Mouse (Mus musculus): Measurements from ENCODE around the gene Oas1g. TPM values are rescaled to one million over a fixed set of nuclear protein-coding genes. Genes with fewer than 3 reads are reported as not detected.
A peak's percentile ranks its signal among the peaks of the same experiment; 100 is the strongest.
"Not testable (repeated sequence)": the region's sequence is repeated elsewhere in the genome, so short reads cannot be mapped to it uniquely, and the experiment has no call there.

Gene Oas1g
- total RNA-seq, 2 experiments from 2014 or later = not detected

DNA sequence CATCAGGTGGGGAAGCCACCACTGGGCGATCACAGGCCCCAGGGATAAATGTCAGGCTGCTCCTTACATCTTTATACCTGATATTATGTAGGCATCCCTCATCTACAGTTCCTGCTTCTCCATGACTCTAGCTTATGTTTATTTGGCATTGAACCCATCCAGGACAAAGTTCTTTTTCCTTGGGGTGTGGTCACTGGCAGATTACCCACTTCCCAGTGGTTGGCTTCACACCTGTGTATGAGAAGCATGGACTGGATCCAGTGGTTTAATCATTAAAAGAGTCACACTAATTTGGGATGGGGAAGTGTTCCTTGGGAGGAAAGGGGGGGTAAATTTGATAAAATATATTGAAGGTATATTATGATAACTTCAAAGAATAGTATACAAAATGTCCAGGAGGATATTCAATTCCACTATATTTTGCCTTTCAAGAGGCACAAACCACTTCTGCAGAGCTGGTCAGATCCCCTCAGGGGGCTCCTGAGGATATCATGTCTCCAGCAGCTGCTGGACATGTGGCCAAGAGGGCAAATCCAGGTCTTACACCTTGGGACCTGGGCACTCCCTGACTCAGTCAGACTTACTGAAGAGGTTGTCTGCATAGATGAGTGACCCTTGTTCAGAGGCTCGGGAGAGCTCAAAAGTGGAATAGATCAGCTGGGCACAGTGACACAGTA, 4.3 kb upstream of the Oas1g start:
- not testable (repeated sequence) for DNase-seq (ENCODE audit: extremely low spot score in 1 of 2, low spot score in 1 of 2)

DNA sequence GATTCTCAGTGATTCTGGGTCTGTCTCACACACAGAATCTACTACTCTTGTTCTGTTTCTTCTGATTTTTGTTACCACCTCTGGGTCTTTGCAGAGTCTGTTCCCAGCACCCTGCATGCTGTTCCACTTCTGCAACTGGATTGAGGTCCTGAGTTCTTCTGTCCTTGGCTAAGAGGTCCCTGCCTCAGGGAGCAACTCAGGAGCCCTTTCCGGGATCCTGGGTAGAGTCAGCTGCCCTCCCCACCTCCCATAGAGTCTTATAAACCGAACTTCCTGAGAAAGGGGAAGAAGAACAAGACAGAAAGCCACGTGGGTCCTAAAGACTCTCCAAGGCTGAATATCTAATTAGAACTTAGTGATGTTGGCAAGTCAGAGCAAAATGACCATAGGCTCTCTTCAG, 3.6 kb upstream of the Oas1g start:
- no peak for DNase-seq (ENCODE audit: extremely low spot score in 1 of 2, low spot score in 1 of 2)

DNA sequence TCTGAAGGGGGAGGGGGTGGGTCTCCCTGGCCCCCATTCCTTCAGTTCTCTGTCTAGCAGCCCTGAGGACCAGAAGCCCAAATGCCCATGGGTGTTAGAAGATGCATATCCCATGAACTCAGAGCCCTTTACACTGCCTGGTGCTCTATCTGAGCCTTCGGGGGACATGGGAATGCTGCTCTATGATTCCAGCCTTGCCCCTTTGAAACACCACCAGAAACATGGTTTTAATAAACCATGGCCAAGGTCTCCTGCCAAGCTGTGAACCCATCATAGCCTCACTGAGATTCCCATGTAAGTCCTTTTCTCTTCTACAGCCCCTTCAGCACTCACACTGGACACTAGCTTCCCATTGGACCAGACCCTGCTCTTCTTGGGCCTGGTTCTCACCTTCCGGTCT, 2.6 kb upstream of the Oas1g start:
- no peak for DNase-seq (ENCODE audit: extremely low spot score in 1 of 2, low spot score in 1 of 2)

DNA sequence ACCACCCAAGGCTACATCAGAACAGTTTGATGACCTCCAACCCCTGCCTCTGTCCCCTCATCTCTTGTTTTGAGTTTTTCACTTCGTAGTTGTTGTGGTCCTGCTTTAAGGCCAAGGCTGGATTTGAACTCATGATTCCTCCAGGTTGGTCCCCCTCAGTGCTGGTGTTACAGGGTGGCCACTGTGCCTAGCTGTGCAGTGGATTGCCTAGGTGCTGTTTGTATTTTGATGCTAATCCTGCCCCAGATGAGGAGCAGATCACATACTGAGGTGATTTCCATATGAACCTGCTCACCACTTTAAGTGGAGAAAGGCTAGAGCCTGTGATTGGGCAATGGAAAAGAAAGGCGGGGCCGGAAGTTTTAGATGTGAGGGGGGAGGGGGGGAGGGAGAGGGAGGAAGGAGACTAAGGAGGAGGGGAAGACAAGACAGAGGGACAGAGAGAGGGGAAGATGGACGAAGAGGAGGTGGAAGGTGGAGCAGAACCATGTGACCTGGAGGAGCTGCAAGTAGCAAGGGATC, 942 bp upstream of the Oas1g start:
- DNase-seq (ENCODE audit: extremely low spot score in 1 of 2, low spot score in 1 of 2) = not testable (repeated sequence)

DNA sequence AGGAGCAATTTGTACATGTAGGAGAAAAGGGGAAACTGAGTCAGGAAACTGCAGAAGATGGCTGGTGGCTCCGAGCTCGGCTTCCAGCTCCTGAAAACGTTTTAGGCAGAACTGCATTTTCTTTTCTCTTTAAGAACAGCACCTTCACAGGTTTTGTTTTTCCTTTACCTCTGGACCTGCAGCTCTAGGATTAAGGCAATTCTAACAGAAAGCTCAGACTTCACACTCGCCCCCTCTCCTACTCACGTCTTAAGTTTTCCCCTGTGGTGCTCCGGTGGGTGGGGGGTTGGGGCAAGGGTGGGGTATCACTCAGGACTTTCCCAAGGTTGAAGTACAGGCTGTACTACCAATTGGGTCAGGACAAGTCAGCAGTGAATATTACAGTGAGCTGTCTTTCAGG, 418 bp upstream of the Oas1g start:
- no peak for DNase-seq (ENCODE audit: extremely low spot score in 1 of 2, low spot score in 1 of 2)

DNA sequence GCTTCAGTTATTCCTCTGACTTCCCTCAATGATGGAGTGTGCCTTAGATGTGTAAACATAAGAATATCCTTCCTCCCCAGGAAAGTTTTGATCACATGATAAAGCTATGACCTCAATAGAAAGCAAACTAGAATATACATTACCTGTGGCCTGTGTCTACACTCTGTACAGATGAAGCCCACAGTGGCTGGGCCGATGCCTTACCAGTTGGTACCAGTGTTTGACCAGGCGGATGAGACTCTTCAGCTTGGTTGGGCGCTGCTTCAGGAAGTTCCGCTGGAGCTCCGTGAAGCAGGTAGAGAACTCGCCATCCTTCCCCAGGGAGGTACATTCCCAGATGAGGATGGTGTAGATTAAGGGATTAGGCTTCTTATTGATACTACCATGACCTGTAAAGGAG, 5.7 kb downstream of the Oas1g start:
- not testable (repeated sequence) for DNase-seq (ENCODE audit: extremely low spot score in 1 of 2, low spot score in 1 of 2)

DNA sequence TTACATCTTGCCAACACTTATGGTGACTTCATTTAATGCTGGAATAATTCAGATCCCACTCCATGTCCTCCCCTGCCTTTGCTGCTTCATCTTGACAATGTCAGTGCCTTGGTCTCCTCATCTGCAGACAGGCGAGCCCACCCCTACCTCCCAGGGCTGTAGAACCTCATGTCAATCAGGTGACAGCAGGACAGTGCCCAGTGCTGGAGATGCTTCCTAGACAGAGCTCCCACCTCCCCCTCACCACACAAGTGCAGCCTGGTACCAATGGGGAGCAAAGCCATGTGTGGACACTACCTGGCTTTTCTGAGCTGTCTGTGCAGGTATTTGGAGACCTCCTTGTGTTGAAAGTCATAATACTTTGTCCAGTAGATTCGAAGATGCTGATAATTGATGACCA, 8.6 kb downstream of the Oas1g start:
- not testable (repeated sequence) for DNase-seq (ENCODE audit: extremely low spot score in 1 of 2, low spot score in 1 of 2)

DNA sequence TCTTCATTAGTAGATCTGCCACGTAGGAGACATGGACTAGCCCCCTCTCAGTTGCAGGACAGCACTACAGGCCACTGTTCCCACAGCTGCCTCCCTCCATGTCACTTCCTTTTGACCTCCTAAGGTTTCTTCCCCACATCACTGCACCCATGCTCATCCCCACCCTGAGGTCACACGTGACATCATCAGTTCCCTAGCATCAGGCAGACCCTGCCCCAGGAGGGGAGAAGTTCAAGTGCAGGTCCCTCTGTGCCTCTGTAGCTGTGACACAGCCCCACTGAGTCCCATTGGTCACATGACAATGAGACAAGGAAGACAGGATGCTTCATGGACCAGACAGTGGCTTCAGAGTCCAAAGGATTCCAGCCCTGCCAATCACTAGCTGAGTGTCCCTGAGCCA, 10.0 kb downstream of the Oas1g start:
- DNase-seq (ENCODE audit: extremely low spot score in 1 of 2, low spot score in 1 of 2) = not testable (repeated sequence)

DNA sequence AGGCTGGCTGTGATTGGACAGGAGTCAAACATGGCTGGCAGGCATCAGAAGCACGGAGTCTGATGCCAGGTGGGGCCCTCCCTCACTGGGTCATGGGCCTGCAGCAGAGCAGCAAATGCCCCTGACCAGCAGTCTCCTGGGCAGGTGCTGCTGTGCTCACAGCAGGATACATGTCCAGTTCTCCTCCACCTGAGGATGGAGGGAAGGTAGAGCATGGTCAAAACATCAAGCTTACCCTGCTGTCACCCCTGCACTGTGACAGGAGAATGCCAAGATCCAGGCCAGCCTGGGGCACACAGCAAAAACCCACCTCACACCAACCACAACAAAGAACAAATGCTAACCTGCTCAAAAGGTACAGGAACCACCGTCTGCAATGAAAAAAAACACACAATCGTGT, 10.6 kb downstream of the Oas1g start:
- DNase-seq (ENCODE audit: extremely low spot score in 1 of 2, low spot score in 1 of 2) = not testable (repeated sequence)

DNA sequence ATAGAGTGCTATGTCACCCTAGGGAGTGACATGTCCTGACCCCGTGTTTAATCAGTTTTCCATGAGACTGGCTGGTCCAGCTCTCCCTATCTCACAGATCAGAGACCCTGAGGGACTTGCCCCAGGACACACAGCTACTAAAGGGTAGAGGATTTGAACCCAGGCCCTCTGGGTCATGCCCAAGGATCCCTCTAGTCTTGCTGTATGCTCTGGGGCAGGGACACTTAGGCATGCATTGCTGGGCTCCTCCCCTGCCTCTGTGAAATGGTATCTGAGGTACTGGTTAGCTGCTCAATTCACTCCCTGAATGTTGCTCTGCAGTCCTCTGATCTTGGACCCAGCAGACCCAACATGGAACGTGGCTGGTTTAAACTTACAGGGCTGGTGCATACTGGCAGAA, 15.9 kb downstream of the Oas1g start:
- no peak for DNase-seq (ENCODE audit: extremely low spot score in 1 of 2, low spot score in 1 of 2)

DNA sequence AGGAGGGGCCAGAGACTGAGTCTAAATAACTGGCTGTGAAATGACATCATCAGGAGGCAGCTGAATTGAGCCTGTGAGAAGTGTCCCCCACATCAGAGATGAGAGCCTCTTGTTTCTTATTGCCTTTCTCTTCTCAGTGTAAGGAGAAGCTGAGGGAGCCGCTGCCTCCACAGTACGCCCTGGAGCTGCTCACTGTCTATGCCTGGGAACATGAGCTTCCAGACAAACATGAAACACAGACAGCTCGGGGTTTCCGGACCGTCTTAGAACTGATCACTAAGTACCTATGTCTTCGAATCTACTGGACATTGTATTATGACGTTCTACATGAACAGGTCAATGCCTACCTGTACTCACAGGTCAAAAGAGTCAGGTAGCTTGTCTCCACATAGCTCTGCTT, 16.6 kb downstream of the Oas1g start:
- DNase-seq (ENCODE audit: extremely low spot score in 1 of 2, low spot score in 1 of 2) = no peak

DNA sequence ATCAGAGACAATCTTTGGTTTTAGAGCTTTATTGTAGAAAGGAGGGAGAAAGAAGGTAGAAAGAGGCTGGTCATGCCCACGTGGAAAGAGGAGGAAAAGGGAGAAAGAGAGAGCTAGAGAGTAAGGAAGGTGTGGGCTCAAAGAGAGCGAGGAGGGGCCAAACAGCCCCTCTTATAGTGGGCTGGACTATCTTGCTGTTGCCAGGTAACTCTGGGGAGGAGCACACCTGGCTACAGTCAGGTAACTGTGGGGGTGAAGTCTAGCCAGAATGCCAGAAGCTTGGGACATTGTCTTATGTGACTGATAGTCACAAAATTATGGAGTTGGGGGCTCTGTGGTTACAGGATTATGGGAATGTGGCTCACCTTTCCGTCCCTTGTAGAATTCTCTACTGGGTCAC, 17.3 kb downstream of the Oas1g start:
- DNase-seq (ENCODE audit: extremely low spot score in 1 of 2, low spot score in 1 of 2) = no peak

DNA sequence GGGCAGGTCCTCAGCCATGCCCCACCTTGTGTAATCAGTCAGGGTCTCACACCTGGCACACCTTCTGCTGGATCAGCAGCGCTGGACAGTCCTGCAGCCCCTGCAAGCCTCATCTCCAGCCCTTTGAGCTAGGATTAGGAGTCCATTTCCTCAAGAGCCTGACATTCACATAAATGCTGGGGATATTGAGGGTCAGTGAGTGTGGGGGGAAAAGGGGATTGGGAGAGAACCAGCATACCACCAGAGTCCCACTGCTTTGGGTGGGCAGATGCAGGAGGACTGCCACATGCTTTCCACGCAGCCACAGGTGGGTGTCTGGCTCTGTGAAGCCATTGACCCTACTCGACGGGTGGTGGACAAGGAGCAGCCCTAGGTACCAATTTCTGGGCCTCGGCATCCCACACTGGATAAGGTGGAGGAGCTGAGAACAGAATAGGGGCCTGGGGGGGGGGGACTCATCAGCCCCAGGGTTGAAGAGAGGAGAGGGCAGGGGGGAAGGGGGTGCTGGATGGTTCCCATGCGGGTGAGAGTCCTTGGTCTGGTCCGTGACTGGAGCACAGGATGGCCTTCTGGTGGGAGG, 17.9 kb downstream of the Oas1g start:
- DNase-seq (ENCODE audit: extremely low spot score in 1 of 2, low spot score in 1 of 2) = no peak

DNA sequence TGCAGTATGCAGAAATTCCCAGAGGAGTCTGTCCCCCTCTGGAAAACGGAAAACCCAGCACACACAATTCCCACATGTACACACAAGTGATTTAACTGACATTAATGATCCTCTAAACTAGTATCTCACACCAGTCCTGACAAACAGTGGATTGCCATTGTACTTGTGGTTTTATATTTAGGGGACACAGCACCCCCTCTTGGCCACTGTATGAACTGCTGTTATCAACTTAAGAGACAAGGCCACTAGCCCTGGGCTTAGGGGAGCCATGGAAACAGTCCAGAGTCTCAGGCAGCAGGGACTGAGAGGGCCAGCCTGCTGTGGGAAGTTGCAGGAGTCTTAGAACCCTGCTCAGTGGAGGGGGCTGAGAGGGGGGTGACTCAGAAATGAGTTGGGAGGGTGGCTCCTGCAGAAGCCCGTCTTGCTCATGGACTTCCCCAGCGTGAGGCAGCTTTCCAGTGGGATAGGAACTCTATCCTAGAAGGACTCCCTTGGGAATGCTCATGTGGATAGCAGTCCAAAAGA, 22.0 kb downstream of the Oas1g start:
- DNase-seq (ENCODE audit: extremely low spot score in 1 of 2, low spot score in 1 of 2) = peak in 1 of 2 experiments; percentile 18

DNA sequence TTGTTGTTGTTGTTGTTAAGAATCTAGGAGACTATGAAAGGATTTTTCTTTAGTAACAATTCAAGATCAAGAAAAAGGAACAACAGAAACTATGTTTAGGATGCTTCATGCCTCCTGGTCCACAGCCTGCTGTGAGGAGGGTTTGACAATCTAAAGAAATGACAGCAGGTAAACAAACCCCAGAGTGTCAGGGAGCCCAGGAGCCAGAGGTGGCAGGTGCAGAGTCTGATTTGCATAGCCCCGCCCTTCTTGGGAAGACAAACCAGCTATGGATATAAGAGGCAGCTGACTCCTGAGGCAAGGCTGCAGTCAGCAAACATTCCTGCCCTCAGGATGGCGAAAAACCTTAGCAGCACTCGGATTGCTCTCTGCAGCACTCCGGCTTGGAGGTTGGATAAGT, 26.3 kb downstream of the Oas1g start, which contains the start of gene Oas1h:
Gene Oas1h, plus strand, starts transcription at position 301 of the 400 bp plus-strand sequence.
- DNase-seq (ENCODE audit: extremely low spot score in 1 of 2, low spot score in 1 of 2) = no peak

DNA sequence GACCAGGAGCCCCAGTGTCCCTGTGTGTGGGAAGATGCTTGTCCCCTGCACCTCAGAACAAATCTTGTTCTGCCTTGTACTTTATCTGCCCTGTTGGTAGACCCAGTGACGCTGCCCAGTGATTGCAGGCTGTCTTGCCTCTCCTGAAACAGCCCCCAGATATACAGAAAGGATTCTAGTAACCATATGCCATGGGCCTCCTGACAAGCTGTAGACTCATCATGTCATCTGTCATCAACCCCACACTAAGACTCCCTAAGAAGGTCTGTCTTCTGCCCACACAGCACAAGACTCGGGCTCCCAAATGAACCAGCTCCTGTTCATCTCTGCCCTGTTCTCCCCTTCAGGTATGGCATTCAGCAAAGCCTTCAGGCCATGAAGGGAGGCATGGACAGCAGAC, 28.2 kb downstream of the Oas1g start:
- peak in 1 of 2 experiments; percentile 29 for DNase-seq (ENCODE audit: extremely low spot score in 1 of 2, low spot score in 1 of 2)

DNA sequence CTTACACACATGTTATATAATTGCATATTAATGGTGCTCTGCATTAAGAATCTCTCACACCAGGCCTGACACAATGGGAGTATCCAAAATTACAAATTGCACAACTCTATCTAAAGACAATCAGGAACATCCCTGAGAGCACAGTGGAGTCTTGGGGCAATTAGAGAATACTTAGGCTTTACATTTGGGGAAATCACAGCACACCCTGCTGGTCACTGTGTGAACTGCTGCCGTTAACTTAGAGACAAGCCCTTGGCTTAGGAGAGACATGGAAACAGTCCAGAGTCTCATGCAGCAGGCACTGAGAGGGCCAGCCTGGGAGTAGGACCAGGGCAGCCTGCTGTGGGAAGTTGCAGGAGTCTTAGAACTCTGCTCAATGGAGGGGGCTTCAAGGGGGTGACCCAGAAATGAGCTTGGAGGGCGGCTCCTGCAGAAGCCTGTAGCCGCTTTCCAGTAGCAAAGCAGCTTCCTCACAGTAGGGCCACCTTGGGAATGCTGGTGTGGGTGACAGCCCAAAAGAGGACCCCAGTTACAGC, 37.7 kb downstream of the Oas1g start:
- DNase-seq (ENCODE audit: extremely low spot score in 1 of 2, low spot score in 1 of 2) = peak in 1 of 2 experiments; percentile 53

DNA sequence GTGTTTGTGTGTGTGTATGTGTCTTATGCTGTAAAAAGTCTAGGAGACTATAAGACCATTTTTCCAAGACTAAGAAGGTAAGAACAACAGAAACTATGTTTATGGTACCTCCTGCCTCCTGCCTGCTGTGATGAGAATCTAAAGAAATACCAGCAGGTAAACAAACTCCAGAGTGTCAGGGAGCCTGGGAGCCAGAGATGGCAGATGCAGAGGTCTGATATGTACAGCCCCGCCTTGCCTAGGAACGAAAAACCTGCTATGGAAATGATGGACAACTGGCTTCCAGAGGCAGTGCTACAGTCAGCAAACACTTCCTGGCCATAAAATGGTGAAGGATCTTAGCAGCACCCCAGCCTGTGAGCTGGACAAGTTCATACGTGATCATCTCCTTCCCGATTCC, 40.3 kb downstream of the Oas1g start, which contains the start of gene Oas1f:
Gene Oas1f, plus strand, starts transcription at position 301 of the 400 bp plus-strand sequence.
- no peak for DNase-seq (ENCODE audit: extremely low spot score in 1 of 2, low spot score in 1 of 2)

DNA sequence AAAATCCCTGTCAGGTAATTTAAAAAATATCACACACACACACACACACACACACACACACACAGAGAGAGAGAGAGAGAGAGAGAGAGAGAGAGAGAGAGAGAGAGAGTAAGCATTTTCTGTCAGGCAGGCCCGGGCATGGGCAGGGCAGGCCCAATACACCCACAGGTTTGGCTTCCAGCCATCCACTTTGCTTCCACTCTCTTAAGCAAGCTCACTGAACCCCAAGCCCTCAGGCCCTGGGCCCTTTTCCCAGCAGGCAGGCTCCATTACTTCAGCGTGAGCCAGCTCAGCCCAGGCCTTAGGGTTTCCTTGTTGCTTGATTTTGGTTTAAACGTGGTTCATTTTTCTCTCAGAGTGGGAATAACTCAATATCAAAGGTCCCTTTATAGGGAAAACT, 42.7 kb downstream of the Oas1g start:
- peak in 1 of 2 experiments; percentile 6 for DNase-seq (ENCODE audit: extremely low spot score in 1 of 2, low spot score in 1 of 2)

DNA sequence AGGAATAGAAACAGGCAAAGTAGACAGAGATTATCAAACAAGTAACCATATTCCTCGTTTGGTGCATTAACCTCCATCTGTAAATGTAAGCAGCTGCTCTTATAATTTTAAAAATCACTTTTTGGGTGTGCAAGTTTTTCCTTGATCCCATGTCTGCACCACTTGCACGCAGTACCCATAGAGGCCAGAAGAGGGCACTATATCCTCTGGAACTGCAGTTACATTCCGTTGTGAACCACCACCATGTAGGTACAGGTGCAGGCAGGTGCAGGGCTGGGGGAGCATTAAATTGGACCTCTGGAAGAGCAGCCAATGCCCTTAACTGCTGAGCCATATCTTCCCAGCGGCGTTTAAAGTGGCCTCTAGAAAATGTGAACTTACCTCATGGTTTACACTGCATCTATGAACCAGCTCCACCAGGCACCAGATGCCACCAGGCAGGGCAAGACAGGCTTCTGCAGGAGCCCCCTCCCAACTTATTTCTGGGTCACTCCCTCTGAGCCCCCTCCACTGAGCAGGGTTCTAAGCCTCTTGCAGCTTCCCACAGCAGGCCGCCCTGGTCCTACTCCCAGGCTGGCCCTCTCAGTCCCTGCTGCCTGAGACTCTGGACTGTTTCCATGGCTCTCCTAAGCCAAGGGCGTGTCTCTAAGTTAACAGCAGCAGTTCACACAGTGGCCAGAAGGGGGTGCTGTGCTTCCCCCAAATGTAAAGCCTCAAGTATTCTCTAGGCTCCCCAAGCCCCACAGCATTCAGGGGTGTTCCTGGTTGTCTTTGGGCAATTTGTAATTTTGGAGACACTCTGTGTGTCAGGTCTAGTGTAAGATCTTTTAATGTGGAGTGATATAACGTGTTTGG, 50.5 kb downstream of the Oas1g start:
- peak in 1 of 2 experiments; percentile 73 for DNase-seq (ENCODE audit: extremely low spot score in 1 of 2, low spot score in 1 of 2)
